Mouse (Mus musculus): ENCODE results near the gene Rabl2.
A peak's percentile ranks its signal among the peaks of the same experiment; 100 is the strongest.

Gene Rabl2

GRCm38 (mm10) chr15:89591723-89592455 is at the start of gene Rabl2:
Rabl2 (minus strand) TSS chr15:89591923.
- DNase-seq (ENCODE audit: extremely low spot score), result peak; percentile 95

DNA sequence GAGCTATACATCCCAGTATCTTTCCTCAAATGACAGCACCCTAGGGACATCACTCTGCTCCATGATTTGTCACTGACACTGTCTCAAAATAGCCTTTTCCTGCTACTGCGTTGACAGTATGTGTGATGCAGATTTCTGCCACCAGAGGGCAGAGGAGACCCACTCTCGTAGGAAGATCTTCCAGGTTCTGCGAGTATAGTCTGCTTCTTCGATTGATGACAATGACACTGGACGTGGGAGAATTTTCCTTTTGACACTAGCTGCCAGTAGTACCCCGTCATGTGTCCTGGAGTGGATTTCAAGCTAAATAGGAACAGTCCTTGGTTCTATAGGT is 31.9 kb upstream of the Rabl2 start:
- peak; percentile 74 for DNase-seq (ENCODE audit: extremely low spot score)

DNA sequence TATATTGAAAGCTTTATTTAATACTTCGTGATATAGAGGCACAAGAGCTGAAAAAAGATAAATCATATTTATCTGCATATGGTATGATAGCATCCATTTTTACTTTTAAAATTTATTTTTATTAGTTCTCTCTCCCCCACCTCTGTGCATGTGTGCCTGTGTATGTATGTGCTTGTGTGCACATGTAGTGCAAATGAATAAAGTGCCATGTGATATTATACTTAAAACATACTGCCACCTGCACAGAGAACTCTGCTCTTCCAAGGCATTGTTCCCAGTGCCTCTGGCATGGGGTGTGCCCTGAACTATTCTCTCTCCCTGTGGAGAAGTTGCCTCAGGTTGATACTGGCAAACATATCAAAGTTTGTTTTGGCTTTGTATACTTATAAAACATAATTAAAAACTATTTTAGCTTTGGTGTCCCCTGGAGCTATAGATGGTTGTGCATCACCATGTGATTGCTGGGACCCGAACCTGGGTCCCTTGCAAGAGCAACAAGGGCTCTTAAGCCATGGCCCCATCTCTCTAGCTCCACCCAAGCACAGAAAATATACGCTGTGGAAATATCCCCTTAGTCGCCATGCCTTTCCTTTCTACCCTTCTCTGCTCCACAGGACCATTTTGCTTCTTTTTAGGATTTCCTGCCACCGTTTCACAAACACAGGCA is 31.4 kb upstream of the Rabl2 start:
- no peak for DNase-seq (ENCODE audit: extremely low spot score)

GRCm38 (mm10) chr15:89622312-89622958 is 30.7 kb upstream of the Rabl2 start:
- DNase-seq (ENCODE audit: extremely low spot score), result peak; percentile 48

GRCm38 (mm10) chr15:89607888-89608287 is 16.2 kb upstream of the Rabl2 start:
- DNase-seq (ENCODE audit: extremely low spot score), result no peak

DNA sequence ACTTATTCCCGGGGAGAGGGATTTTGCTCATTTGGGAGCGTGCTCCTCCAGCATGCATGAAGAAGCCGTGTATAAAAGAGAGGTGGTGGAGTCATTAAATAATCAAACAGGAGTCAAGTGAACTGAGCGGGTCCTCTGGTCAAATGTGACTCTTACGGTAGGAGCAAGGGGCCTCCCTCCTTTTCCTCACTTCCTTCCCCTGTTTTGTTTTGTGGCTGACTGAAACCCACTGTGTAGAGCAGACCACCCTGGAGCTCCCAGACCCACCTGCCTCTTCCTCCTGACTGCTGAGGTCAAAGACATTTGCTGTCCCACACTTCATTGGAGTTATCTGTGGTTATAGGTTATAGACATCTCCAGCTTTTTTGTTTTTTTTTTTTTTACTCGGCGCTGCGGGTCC is 15.8 kb upstream of the Rabl2 start:
- no peak for DNase-seq (ENCODE audit: extremely low spot score)

DNA sequence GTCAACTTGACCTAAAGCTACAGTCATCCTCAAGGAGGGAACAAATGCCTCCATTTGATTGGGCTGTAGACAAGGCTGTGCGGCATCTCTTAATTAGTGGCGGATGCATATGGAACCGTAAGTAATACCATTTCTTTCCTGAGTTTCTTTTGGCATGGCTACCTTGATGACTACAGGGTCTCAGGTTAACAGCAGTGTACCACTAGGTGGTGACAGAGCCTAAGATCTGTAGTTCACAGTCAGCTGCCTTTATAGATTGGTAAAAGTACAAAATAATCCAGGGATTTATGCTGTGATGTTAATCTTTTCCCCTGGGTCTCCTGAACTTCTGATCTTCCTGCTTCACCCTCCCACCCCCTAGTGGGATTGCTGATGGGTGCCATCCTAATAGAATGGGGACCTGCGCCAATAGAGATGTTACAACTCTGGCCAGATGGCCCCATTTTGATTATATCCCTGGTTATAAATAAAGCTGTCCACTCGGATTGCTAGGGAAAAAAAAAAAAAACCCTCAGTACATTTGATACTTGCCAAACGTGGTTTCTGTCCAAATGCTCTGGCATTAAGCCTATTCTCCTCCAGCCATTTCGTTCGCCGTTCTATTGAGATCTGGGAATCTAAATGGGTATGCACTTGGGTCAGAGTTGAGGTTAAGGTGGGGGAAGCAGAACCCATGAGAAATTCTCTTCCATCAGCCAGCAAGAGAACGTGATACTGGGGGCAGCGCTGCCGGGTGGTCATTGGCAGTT is 14.3 kb upstream of the Rabl2 start:
- DNase-seq (ENCODE audit: extremely low spot score), result no peak

DNA sequence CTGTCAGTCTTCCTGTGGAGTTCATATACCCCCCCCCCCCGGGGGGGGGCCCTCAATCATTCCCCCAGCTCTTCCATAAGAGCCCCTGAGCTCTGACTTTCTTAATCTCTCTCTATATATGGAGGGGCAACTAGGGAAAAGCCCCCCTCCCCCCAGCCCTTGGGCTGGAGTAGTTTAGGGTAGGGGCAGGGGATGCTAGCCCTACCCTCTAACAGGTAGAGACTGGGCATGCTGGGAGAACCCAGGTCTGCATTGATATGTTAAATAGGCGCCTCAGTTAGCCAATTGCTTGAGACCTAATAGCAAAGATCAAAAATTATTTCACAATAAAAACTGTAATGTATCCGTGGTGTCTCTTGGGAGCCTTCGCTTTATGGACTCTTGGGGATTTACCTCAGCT is 825 bp upstream of the Rabl2 start:
- no peak for DNase-seq (ENCODE audit: extremely low spot score)

GRCm38 (mm10) chr15:89591317-89591716 is 406 bp downstream of the Rabl2 start:
- DNase-seq (ENCODE audit: extremely low spot score), result no peak

- no peak for DNase-seq (ENCODE audit: extremely low spot score)
Measured at GRCm38 (mm10) chr15:89589146-89589545, 2.6 kb downstream of the Rabl2 start.

GRCm38 (mm10) chr15:89585631-89586030 is 6.1 kb downstream of the Rabl2 start:
- DNase-seq (ENCODE audit: extremely low spot score), result no peak

- DNase-seq (ENCODE audit: extremely low spot score), result no peak
Measured at GRCm38 (mm10) chr15:89585101-89585500, 6.6 kb downstream of the Rabl2 start.

GRCm38 (mm10) chr15:89582494-89582893 is 9.2 kb downstream of the Rabl2 start:
- DNase-seq (ENCODE audit: extremely low spot score), result no peak

GRCm38 (mm10) chr15:89572147-89572546 is 19.6 kb downstream of the Rabl2 start:
- no peak for DNase-seq (ENCODE audit: extremely low spot score)

DNA sequence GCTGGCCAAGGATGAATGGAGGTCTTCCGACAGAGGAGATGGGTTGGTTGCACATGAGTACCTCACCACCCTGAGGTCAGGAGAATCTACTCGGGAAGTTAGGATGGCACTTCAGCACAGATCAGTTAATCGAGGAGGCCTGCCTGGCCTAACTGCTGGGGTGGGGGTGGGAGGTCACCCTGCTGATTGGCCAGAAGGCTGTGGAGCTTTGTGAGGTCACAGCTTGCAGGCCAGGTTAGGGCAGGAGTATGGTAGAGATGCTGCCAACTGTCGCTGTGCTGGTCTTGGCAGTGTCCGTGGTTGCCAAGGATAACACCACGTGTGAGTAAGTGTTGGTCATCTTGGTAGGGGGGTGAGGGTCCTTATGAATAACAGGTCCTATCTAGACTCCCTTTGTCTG is 23.6 kb downstream of the Rabl2 start, which contains the start of gene Acr:
TSS of gene Acr (plus strand) at position 213 of the 400 bp plus-strand sequence.
- no peak for DNase-seq (ENCODE audit: extremely low spot score)

DNA sequence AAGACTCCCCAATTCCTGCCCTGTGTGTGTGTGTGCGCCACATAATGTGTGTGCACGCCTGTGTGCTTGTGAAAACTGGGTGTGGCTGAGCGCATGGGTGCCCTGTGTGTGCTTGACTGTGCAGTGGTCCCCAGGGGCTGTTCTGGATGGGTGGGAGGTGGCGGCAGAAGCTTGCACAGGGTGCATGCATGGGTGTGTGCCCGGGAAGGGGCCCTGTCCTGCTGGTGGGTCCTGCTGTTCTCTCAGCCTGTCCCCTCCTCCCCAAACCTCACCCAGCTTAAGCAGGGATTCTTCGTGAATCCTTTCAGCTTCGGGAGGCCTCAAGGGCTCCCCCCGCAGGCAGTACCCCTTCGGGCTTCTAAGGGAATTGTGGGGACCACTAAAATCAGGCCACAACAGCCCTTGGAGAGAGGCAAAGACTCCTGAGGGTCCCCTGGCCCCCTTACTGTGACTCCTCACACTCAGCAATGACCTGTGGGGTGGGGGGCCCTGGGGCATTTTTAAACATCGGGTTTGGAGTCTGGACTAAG is 32.5 kb downstream of the Rabl2 start:
- no peak for DNase-seq (ENCODE audit: extremely low spot score)

- no peak for DNase-seq (ENCODE audit: extremely low spot score)
Measured at GRCm38 (mm10) chr15:89557996-89558390, 33.7 kb downstream of the Rabl2 start.

DNA sequence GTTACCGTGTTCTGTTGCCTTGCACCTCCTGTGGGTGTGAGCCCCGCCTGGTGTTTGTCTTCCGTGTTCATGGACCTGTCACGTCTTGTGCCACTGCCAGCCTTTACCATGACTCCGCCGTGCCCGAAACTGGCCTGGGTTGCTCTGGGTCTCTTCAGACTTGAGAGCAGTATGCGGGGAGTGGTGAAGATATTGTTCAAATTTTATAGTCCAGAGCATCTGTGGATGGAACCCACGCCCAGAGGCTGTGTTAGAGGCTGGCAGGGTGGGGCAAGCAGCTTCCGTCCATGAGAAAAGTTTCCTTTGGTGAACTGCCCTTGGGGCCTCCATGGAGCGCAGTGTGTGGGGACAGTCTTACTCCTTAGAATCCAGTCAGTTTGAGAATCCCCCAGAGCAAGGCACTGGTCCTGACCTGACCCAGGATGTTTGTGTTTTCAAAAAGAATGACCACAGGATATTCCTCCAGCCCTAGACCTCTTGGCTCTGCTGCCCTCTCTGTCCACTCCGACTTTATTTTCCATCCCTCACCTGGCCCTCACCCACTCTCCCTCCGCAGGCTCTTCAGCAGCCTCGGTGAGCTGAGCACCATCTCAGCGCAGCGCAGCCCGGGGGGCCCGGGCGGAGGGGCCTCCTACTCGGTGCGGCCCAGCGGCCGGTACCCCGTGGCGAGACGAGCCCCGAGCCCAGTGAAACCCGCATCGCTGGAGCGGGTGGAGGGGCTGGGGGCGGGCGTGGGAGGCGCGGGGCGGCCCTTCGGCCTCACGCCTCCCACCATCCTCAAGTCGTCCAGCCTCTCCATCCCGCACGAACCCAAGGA is 34.3 kb downstream of the Rabl2 start:
- no peak for DNase-seq (ENCODE audit: extremely low spot score)

DNA sequence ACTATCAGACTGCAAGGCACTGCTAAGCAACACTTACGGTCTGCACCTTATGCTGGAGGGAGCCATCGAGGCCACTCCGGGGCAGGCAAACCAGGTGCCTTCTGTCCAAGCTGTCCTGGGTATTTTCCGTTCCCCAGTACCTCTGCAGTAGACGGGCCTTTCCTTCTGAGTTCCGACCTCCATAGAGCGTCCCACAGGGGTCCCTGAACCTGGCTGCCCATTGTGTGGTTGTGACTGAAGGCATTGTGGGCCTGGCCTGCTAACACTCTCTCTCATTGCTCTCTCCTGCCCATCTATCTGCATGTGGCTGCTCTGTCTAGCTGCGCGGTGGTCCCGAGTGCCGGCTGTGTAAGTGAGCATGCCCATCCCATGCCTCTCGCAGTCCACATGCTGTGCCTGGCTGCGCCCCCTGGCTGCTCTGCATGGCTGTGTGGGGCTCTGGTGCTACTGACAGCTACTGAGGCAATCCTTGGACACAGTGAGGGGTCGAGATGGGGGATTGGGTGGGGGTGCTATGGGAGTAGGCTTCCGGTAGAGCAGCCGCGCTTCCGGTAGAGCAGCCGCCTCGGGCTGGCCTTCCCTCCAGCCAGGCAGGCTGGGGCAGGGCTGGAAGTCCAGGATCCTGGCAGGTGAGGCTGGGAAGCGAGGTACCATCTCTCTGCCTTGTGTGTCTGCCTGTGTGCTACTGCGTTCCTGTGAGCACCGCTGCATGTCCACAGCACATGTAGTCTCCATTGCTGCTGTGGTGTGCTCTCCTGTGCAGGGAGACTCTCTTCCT is 35.1 kb downstream of the Rabl2 start:
- peak; percentile 58 for DNase-seq (ENCODE audit: extremely low spot score)

DNA sequence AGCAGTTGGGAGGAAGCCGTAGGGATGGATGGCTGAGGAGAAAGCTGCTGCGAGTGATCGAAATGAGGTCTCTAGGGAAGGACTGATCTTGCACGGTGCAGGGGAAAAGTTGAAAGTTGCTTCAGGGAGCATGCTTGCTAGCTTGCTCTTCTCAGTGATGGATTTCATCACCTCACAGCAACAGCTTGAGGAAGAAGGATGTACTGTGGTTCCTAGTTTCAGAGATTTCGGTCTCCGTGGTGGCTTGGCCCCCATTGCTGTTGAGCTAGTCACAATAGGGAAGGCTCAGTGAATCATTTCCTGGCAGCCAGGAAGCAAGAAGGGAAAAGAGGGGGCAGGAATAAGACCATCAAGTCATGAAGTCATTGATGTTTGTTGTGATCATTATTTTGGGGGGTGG is 36.1 kb downstream of the Rabl2 start:
- DNase-seq (ENCODE audit: extremely low spot score), result no peak
